Mouse (Mus musculus): Measurements from ENCODE around the gene Zfand3. TPM values are rescaled to one million over a fixed set of nuclear protein-coding genes. Genes with fewer than 3 reads are reported as not detected.

The Zfand3 gene
- total and polyA plus RNA-seq, 3 experiments, result 23.2 to 44.0 (median 23.5) TPM

DNA sequence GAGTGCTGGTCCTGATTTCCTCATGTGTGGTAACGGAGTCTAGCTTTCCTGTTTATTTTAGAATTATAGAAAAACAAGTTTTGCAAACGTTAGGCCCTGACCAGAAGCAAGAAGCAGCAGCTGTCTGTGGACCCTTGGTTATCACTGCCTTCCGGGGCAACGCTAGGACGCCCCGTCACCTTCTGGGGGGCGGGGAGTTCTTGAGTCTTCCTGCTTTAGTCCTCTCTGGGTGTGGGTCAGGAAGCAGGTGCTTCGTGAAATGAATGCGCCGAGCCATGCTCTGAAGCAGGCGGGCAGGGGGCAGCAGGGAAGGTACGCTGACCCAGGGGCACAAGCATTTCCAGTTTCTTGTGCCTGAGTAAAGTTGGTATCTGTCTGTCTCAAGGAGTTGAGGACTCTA is 129.1 kb downstream of the Zfand3 start:
- H3K79me2 ChIP-seq (replicated peaks; ENCODE audit: control insufficient read depth, extremely low read depth, insufficient read depth, poor library complexity, severe bottlenecking), result no peaks in the 10 kb centered on the region
- no peak for TF ChIP-seq CHD2 (IDR thresholded peaks at IDR 0.05; ENCODE audit: low read length)
- TF ChIP-seq JUN (IDR thresholded peaks at IDR 0.05; ENCODE audit: insufficient read depth, low read depth, low read length), result no peak
- no peak for TF ChIP-seq IRF4 (IDR thresholded peaks at IDR 0.05; ENCODE audit: low read depth, low read length)
- no peak for TF ChIP-seq EP300 (IDR thresholded peaks at IDR 0.05; ENCODE audit: low read length)
- no peak for TF ChIP-seq MXI1 (IDR thresholded peaks at IDR 0.05; ENCODE audit: low read depth, low read length)
- TF ChIP-seq PAX5 (IDR thresholded peaks at IDR 0.05; ENCODE audit: low read length), result no peak
- TF ChIP-seq ELF1 (IDR thresholded peaks at IDR 0.05; ENCODE audit: low read depth, low read length), result no peak
- no peak for TF ChIP-seq MAFK (IDR thresholded peaks at IDR 0.05; ENCODE audit: insufficient replicate concordance, low read length)
- no peak for TF ChIP-seq USF2 (conservative IDR thresholded peaks at IDR 0.05; ENCODE audit: low read depth, low read length)
- no peak for TF ChIP-seq SIN3A (IDR thresholded peaks at IDR 0.05; ENCODE audit: low read length)
- no peak for TF ChIP-seq JUND (conservative IDR thresholded peaks at IDR 0.05; ENCODE audit: low read depth, low read length)
- TF ChIP-seq HCFC1 (IDR thresholded peaks at IDR 0.05; ENCODE audit: low read depth, low read length), result no peak
- no peak for TF ChIP-seq CTCF (conservative IDR thresholded peaks at IDR 0.05 in 1 of 2, IDR thresholded peaks at IDR 0.05 in 1 of 2; ENCODE audit: low read depth in 2 of 2, low read length in 2 of 2)
- H3K9me3 ChIP-seq (replicated peaks; ENCODE audit: low read length), result no peaks in the 10 kb centered on the region
- in situ Hi-C loops (cut with MboI; ENCODE audit: low pct_ligation_motif_present, low pct_unique_long_range_greater_than_20kb, low sequenced_read_pairs), result no loop called here
- peaks cover 7 to 46% of the 10 kb centered on the region in 2 experiments for H3K36me3 ChIP-seq (replicated peaks in 1 of 2; ENCODE audit: control insufficient read depth in 1 of 2, insufficient read depth in 1 of 2, low read length in 1 of 2)
- DNase-seq (ENCODE audit: extremely low read depth), result no peak
- no peaks in the 10 kb centered on the region for H3K27me3 ChIP-seq (replicated peaks)
- no peak overlapping the region for H3K9ac ChIP-seq (ENCODE audit: insufficient read depth, low read depth)
- H3K4me1 ChIP-seq (ENCODE audit: control insufficient read depth in 1 of 2, insufficient read depth in 2 of 2), result peaks cover 0 to 6% of the 10 kb centered on the region in 2 experiments; a peak in 2 of 4 replicates
- dilution Hi-C loops (cut with MboI; ENCODE audit: extremely low pct_ligation_motif_present, extremely low pct_unique_long_range_greater_than_20kb, low sequenced_read_pairs), result no loop called here
- H3K4me3 ChIP-seq (replicated peaks in 1 of 3; ENCODE audit: low read depth in 2 of 3, low read length in 2 of 3, poor library complexity in 1 of 3), result no peak overlapping the region
- H3K27ac ChIP-seq (ENCODE audit: insufficient read depth, low read depth), result no peak overlapping the region
- no peak overlapping the region for H3K4me2 ChIP-seq (ENCODE audit: insufficient read depth, low read depth, poor library complexity, severe bottlenecking)

DNA sequence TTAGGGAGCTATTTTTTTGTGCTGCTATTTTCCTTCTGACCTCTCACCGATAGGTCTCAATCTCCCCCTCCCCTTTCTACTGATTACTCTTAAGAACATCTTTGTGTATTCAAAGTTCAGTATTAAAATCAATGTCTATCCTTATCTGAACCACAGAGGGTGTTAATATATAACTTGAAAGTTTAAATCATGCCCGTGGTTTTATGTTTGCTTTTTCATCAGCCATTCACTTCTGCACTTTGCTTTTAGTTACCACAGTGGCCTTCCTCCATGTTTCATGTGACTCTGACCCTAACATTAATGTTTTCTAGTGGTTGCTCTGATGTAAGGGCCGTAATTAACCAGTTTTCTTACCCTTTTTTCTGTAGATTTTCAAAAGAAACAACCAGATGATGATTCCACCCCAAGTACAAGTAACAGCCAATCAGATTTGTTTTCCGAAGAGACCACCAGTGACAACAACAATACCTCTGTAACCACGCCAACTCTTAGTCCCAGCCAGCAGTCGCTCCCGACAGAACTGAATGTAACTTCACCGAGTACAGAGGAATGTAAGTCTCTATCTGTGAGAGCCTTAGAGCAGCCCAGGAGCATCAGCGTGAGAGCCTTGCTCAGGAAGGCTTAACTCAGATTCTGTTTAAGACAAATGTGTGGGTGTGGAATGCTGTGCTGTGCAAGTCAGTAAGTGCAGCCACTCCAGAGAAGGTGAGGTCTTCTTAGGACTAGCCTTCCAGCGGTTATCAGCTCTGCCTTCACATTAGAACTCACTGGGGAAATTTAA is 130.6 kb downstream of the Zfand3 start:
- dilution Hi-C loops (cut with MboI; ENCODE audit: extremely low pct_ligation_motif_present, extremely low pct_unique_long_range_greater_than_20kb, low sequenced_read_pairs) (no loop called here), in situ Hi-C loops (cut with MboI; ENCODE audit: low pct_ligation_motif_present, low pct_unique_long_range_greater_than_20kb, low sequenced_read_pairs) (no loop called here)
- no peak overlapping the region for H3K4me3 ChIP-seq (replicated peaks in 1 of 3; ENCODE audit: low read depth in 2 of 3, low read length in 2 of 3, poor library complexity in 1 of 3)
- peaks cover 0 to 4% of the 10 kb centered on the region in 2 experiments; a peak in 1 of 4 replicates for H3K4me1 ChIP-seq (ENCODE audit: control insufficient read depth in 1 of 2, insufficient read depth in 2 of 2)
- no peak overlapping the region for H3K4me2 ChIP-seq (ENCODE audit: insufficient read depth, low read depth, poor library complexity, severe bottlenecking)
- H3K9me3 ChIP-seq (replicated peaks; ENCODE audit: low read length), result no peaks in the 10 kb centered on the region
- peaks cover 7 to 48% of the 10 kb centered on the region in 2 experiments for H3K36me3 ChIP-seq (replicated peaks in 1 of 2; ENCODE audit: control insufficient read depth in 1 of 2, insufficient read depth in 1 of 2, low read length in 1 of 2)
- no peak overlapping the region for H3K27ac ChIP-seq (ENCODE audit: insufficient read depth, low read depth)
- no peak overlapping the region for H3K9ac ChIP-seq (ENCODE audit: insufficient read depth, low read depth)
- H3K27me3 ChIP-seq (replicated peaks), result no peaks in the 10 kb centered on the region
- TF ChIP-seq SMC3 (IDR thresholded peaks at IDR 0.05; ENCODE audit: low read depth, low read length) (no peak), NRF1 (IDR thresholded peaks at IDR 0.05; ENCODE audit: low read depth, low read length) (no peak), CTCF (conservative IDR thresholded peaks at IDR 0.05 in 1 of 2, IDR thresholded peaks at IDR 0.05 in 1 of 2; ENCODE audit: low read depth in 2 of 2, low read length in 2 of 2) (no peak), USF1 (IDR thresholded peaks at IDR 0.05; ENCODE audit: low read depth, low read length) (no peak), UBTF (IDR thresholded peaks at IDR 0.05; ENCODE audit: low read depth, low read length) (no peak), MAX (IDR thresholded peaks at IDR 0.05; ENCODE audit: low read length) (no peak), KAT2A (IDR thresholded peaks at IDR 0.05; ENCODE audit: insufficient replicate concordance, low read length) (no peak), MEF2A (IDR thresholded peaks at IDR 0.05; ENCODE audit: borderline replicate concordance, low read depth, low read length) (no peak)
- DNase-seq (ENCODE audit: extremely low read depth), result no peak
- no peaks in the 10 kb centered on the region for H3K79me2 ChIP-seq (replicated peaks; ENCODE audit: control insufficient read depth, extremely low read depth, insufficient read depth, poor library complexity, severe bottlenecking)
